Mouse (Mus musculus) right cerebral cortex, postnatal 25 days (tissue): ENCODE results near the gene Tent2.

Source experiments
- DNase-seq: peaks from one replicate; pipeline ENCODE4 v3.0.0; 2022

Tent2 gene

GRCm38 (mm10) chr13:93138059-93138458, 54.1 kb downstream of the Tent2 start:
- no peak for DNase-seq

DNA sequence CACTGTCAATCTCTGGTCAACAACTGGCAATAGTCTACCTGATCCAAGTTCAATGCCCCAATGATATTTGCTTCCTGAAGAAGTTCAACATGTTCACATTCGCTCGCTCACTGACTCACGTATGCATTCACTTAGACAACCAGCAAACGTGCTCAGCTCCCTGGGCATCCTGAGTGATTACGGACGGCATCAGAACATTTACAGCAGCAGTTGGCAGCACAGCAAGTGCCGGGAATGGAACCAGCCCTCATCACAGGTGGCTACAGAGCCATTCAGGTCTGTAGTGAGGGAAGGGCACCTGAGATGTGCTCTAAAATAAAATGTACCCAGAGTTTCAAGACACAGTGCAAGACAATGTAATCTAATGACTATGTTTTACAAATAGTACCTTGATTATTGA, 55.1 kb downstream of the Tent2 start:
- no peak for DNase-seq

DNA sequence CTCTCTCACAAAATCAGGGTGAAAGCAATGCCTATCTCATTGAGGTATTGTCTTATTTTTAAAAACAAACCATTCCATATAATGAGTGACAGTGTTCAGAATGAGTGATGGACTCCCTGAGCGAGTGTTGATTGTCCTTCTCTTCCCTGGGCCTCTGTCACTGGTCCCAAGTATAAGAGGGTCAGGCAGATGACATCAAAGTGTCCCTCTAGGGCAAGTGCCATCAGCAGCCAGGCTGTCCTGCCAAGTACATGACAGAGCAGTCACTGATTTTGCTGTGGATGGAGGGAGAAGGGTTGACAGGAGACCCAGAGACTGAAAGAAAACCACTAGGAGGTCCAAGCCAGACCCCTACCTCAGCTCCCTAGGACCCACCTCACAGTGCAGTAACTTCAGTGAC, 55.9 kb downstream of the Tent2 start:
- DNase-seq = no peak

DNA sequence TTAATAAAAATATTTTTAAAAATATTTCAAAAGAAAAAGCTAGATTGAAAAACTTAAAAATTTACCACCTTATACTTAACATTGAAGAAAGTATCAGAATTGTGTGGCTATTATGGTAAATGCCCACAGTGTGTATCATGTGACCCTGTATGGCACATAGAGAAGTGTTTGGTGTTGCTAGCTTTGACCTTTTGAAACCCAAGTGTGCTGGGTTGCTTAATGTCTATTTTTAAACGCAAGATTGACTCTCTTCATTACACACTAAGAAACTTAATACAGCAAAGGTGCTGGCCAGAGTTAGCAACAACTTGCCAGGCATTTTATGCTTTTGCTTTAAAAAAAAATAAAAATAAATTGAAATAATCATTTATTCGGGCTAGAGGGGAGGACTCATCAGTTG, 56.7 kb downstream of the Tent2 start:
- DNase-seq = no peak

DNA sequence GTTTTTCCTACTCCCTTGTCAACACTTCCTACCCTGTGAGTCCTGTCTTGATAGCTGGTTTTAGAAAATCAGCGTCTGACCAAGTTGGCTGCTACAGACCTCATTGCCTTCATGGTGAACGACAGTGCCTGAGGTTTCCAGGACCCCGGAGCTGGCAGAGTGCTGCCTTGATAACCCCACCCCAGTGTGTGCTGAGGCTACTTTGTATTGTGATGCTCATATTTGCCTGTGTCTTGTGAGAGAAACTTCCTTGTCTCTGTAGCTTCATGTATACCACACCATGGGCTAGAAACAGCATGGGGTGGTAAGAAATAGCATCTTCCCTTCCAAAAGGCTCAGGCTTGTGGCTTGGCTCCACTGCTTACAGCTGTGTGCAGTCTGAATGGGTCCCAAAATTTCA, 61.5 kb downstream of the Tent2 start:
- DNase-seq = no peak

GRCm38 (mm10) chr13:93128961-93129360, 63.2 kb downstream of the Tent2 start:
- DNase-seq = no peak

GRCm38 (mm10) chr13:93128111-93128860, 63.9 kb downstream of the Tent2 start:
- no peak for DNase-seq

- no peak for DNase-seq
Observed at GRCm38 (mm10) chr13:93122321-93122720, 69.9 kb downstream of the Tent2 start.

DNA sequence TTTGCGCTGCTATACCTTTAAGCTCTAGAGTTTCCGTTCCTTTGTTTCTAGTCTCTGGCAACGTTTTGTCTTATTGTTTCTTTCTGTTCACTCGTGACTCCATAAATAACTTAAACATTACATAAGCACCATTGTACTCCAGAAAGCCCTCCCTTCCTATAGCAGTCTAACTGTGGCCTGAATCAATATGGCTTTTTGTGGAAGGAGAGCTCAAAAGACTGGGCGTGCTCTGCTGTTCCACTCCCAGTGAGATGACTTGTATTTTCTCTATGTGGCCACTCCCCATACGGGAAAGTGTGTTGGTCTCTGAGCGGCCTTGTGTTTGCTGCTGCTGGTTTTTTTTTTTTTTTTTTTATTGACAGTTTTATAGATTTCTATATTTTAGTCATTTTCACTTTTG, 74.9 kb downstream of the Tent2 start:
- no peak for DNase-seq

DNA sequence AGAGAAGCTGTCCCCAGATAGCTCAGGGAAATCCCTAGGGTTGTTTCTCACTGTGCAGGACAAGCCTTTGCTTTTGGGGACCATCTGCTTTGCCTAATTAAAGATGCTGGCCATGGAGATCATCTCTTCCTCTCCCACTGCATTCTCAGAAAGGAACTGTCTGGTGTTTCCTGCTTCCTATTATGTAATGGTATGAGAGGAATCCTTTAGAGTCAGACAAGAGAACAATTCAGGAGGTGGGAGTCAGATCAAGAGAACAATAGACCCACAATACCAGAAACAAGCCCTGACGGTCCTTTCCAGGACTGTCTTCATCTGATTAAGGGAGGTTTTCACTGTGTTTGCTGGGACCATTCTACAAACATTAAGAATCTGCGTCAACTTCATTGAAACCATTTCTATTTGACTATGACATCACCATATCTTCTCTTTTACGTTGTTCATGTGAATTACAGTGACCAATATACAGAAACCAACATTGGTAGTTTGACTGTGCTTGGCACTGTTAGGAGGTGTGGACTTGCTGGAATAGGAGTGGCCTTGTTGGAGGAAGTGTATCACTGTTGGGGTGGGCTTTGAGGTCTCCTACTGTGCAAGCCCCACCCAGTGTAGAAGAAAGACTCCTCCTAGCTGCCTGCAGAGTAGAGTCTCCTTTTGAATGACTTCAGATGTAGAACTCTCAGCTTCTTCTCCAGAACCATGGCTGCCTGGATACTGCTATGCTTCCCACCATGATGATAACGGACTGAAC, 89.7 kb downstream of the Tent2 start:
- no peak for DNase-seq

GRCm38 (mm10) chr13:93098596-93098995, 93.6 kb downstream of the Tent2 start:
- no peak for DNase-seq

DNA sequence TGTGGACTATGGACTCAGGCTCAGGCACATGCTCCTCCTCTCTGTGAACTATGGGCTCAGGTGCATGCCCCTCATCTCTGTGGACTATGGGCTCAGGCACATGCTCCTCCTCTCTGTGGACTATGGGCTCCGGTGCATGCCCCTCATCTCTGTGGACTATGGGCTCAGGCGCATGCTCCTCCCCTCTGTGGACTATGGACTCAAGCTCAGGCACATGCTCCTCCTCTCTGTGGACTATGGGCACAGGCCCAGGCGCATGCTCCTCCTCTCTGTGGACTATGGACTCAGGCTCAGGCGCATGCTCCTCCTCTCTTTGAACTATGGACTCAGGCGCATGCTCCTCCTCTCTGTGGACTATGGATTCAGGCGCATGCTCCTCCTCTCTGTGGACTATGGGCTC, 95.5 kb downstream of the Tent2 start:
- no peak for DNase-seq
